Mouse (Mus musculus): ENCODE measurements around the gene Elane. TPM values are rescaled to one million over a fixed set of nuclear protein-coding genes. Genes with fewer than 3 reads are reported as not detected.

Elane gene
- total RNA-seq (2023), result 409 and 433 TPM in 2 replicates

DNA sequence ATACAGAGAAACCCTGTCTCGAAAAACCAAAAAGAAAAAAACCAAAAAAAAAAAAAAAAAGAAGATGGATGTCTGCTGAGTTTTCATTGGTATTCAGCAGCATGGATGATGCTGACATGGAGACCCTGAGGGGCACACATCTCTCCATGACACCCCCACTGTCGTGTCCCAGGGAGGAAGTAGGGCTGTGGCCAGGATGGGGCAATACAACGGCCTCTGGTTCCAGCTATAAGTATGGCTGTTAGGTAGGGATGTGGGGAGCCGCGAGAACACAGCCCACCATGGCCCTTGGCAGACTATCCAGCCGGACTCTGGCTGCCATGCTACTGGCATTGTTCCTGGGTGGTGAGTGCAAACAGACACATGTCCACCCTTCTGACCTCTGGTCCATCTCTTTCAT lies at the start of gene Elane:
TSS of gene Elane (plus strand) at position 194 of the 400 bp plus-strand sequence.

DNA sequence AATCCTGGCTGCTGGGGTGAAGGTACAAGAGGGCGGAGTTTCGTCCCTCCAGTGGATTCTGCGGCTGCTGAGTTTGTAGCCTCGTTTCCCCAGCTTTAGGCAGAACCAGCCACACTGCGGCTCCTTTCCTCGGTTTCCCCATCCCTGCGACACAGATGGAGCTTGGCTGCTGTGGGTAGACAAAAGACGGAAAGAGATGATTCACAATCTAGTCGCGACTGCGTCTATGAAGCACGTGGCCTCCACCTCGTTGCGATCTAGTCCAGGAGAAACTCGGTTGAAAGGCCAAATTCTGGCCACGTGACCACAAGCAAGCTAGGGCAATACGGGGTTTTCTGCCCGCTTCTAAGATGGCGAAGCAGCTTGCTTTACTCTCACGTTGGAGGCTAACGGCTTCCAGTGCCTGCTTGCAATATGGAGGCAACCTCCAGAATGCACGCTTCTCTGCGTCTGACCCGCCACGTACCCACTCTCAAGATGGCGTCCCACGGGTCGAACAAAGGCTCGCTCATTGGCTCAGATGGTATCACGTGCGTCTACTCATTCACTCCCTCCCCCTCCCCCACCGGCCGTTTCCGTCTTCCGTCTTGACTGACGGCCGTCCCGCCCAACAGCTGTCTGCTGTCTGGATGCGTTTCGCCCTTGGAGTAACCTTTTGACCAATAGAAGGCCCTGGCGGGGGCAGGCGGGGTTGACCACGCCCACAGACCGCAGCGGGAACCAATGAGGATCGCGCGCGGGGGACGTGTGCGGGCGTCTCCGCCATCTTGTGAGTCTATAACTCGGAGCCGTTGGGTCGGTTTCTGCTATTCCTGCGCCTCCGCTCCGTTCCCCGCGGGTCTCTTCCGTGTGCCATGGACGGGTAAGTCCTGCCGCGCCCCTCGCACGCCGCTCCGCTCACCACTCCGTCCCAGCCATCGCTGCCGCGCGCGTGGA lies 31.9 kb upstream of the Elane start, which contains the start of gene Ptbp1:
TSS of gene Ptbp1 (plus strand) at position 568 of the 936 bp plus-strand sequence.

DNA sequence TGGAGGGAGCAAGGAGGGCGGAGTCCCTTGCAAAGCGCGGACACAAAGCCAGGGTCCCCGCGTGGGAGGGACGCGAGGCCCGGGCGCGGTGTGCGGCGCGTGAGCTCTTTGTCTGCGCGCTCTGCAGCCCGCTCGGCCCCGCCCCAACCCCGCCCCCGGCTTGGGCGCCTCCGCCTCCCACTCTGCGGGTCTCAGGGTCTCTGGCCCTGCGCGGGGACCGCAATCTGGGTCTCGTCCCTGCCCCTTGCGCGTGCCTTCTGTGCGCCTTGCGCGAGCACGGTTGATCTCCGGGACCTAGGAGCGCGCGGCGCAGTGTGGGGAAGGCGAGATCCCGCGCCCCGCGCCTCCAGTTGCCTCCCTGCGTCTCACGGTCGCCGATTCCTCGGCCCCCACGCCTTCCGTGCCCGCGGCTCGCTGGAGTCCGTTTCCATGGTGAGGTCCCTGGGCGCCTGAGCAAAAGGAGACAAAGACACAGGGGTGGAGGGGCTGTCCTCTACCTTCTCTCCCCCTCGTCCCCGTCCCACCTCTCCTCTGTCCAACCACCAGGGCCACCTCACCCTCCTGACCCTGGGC lies 11.7 kb upstream of the Elane start, which contains the start of the genes Prtn3 and Plppr3:
TSS of gene Prtn3 (plus strand) at position 187 of the 573 bp plus-strand sequence.
TSS of gene Plppr3 (minus strand) at position 345 of the 573 bp plus-strand sequence.

DNA sequence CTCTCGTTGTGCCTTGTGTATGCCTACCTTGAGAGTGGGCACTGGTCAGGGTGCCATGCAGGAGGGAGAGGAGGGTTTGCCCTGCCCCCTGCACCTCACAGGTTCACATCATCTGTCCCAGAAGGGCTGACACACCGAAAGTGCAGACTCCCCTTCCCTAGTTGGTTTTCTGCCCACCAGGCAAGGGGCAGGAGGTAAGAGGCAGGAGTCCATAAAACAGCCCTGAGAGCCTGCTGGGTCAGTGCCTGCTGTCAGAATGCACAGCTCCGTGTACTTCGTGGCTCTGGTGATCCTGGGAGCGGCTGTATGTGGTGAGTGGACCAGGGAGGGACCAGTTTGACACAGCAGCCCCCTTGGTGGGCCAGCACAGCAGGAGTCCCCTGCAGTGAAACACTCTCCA lies 4.6 kb downstream of the Elane start, which contains the start of gene Cfd:
TSS of gene Cfd (plus strand) at position 184 of the 400 bp plus-strand sequence.

DNA sequence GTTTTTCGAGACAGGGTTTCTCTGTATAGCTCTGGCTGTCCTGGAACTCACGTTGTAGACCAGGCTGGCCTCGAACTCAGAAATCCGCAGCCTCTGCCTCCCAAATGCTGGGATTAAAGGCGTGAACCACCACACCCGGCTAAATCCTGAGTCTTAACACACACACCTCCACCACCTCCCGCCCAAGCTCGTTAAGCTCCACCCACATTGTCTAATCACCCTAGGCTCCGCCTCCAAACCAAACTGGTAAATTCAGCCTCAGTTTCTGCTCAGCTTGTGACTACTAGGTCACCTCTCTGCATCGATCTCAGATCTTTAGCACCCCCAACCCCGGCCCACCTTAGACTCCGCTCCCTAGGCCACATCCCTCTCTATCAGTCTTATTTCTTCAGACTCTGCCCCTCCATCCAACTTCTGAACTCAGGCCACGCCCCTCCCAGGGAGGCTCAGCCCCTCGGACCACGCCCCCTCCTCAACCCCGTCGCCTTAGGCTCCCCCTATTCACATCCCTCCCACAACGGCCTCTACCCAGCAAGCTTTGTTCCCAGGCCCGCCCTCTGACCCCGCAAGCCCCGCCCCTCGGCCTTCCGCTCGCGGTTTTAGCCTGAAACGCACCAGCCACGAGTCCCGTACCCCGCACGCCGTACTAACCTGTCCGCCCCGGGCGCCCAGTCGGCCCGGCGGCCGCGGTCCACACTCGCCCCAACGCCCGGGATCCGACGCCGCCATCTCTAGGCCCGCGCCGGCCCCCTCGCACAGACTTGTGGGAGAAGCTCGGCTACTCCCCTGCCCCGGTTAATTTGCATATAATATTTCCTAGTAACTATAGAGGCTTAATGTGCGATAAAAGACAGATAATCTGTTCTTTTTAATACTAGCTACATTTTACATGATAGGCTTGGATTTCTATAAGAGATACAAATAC lies 22.4 kb downstream of the Elane start, which contains the start of gene Med16:
TSS of gene Med16 (minus strand) at position 757 of the 925 bp plus-strand sequence.

DNA sequence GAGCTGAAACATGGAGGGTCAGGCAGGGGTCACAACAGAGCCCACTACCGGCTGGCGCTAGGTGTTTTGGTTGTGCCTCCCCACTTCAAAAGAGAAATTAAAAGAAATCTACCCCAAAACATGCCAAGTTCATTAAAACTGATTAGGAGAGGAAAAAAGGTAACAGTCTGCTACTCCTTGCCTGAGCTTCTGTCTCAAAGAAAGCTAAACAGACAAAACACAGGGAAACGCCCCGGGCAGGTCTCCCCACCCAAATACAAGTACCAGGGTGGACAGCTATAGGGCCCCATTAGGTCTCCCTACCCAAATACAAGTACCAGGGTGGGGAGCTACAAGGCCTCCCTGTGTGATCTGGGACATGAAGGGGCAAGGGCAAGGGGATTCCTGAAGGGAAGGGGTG lies 24.5 kb downstream of the Elane start, which contains the start of gene Gm26602:
TSS of gene Gm26602 (plus strand) at position 301 of the 400 bp plus-strand sequence.

DNA sequence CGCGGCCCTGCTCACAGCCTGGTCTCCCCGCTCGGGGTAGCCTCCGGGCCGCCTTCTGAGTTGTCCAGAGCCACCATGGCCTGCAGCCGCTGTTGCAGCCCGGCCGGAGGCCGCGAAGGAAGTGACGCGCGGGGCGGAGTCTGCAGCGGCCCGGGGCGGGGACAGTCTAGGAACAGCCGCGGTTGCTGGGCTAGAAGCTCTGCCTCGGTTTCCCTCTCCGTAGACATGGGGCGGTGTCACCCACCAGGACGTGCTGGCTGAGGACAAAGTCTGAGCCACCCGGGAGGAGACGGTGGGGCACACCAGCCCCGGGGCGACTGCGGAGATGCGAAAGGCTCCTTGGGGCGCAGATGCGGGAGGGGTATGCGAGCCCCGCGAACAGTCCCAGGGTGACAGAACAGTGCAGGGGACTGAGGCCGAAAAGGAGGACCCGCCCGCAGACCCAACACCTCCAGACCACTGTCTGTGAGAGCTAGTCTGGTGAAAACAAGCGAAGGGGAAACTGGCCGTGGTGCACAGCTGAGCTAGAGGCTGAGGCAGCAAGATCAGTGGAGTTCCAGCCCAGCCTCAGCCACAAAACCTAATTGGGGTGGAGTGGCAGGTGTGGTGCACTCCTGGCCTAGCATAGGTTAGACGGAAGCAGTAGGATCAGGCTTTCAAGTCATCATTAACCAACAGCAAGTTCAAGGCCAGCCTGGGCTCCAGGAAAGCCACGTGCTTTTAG lies 30.9 kb downstream of the Elane start, which contains the start of gene Kiss1r:
TSS of gene Kiss1r (plus strand) at position 164 of the 724 bp plus-strand sequence.

DNA sequence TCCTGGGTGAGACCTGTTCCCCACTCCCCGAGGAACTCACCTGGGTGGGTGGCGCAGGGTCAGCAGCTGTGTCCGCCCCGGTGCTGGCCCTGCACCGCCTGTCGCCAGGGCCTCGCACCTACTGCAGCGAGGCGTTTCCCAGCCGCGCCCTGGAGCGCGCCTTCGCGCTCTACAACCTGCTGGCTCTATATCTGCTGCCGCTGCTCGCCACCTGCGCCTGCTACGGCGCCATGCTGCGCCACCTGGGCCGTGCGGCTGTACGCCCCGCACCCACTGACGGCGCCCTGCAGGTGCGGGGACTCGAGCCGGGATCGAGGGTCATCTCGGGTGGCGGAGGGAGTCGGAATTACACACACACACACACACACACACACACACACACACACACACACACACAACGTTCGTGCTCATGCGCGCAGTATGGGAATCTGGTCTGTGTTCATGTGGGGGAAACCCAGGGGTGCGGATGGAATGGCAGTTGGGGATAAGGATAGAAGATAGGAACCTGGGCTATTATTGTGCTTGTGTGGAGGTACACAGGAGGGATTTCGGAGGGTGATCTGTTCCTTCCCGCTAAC lies 35.0 kb downstream of the Elane start, which contains the start of gene R3hdm4:
TSS of gene R3hdm4 (minus strand) at position 251 of the 578 bp plus-strand sequence.

DNA sequence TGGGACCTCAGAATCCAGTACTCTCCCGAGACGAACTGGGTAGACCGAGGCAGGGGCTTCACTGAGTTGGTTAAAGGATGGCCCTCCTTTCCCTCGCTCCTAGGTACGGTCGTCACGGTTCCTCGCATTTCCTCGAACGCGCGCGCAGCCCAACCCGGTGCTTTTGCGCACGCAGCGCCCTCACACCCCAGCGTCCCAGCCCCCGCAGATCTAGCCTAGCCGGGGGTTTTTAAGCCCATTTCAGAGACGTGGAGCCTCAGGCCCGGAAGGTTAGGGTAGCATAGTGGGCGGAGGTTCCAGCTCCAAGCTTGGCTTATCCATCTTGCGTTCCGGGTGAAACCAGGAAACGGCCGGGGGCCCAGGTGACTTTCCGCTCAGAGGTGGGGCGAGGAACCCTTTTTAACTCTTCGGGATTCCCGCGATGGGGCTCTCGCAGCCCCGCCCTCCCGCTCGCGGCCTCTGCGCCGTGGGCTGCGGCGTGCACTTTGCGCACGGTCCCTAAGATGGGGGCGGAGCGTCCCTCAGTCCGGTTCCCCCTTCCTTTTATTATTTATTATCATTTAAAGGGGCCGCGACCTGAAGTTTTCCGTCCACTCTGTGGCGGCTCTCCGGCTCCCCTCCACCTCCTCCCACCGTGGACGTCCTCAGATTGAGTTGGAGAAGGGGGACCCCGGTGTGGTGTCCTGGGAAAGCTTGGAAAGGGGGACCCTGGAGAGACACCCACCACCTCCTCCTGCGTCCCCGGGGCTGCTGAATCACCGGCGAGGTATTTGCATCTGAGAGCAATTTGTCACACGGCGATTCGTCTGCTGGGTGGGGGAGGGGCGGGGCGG lies 40.7 kb downstream of the Elane start, which contains the start of gene Arid3a:
TSS of gene Arid3a (plus strand) at position 553 of the 833 bp plus-strand sequence.

Other genes starting within 250 kb of the Elane start
- not detected in 2 replicates for gene Shc2, start 248.3 kb upstream of the Elane start, total RNA-seq (2023)
- not detected in 2 replicates for gene Odf3l2, start 240.5 kb upstream of the Elane start, total RNA-seq (2023)
- gene Madcam1, start 221.7 kb upstream of the Elane start, total RNA-seq (2023), result not detected in 2 replicates
- gene Tpgs1, start 216.9 kb upstream of the Elane start, total RNA-seq (2023), result 16.1 and 19.4 TPM in 2 replicates
- 62.7 and 69.8 TPM in 2 replicates for gene Cdc34, start 204.1 kb upstream of the Elane start, total RNA-seq (2023)
- gene Gzmm, start 197.2 kb upstream of the Elane start, total RNA-seq (2023), result 1.6 and 2.3 TPM in 2 replicates
- 78.7 and 95.6 TPM in 2 replicates for gene Bsg, start 181.8 kb upstream of the Elane start, total RNA-seq (2023)
- not detected in 2 replicates for gene Hcn2, start 169.6 kb upstream of the Elane start, total RNA-seq (2023)
- 10.1 and 11.3 TPM in 2 replicates for gene Polrmt, start 139.7 kb upstream of the Elane start, total RNA-seq (2023)
- gene Fgf22, start 131.2 kb upstream of the Elane start, total RNA-seq (2023), result not detected in 2 replicates
- gene Rnf126, start 119.3 kb upstream of the Elane start, total RNA-seq (2023), result 18.7 and 24.0 TPM in 2 replicates
- gene Fstl3, start 109.0 kb upstream of the Elane start, total RNA-seq (2023), result 3.4 and 5.5 TPM in 2 replicates
- gene Prss57, start 95.3 kb upstream of the Elane start, total RNA-seq (2023), result 15.8 and 16.6 TPM in 2 replicates
- gene Palm, start 92.7 kb upstream of the Elane start, total RNA-seq (2023), result 104 and 146 TPM in 2 replicates
- gene Misp, start 65.3 kb upstream of the Elane start, total RNA-seq (2023), result 0.60 and 1.1 TPM in 2 replicates
- 224 and 230 TPM in 2 replicates for gene Ptbp1, start 31.8 kb upstream of the Elane start, total RNA-seq (2023)
- 374 and 461 TPM in 2 replicates for gene Prtn3, start 11.8 kb upstream of the Elane start, total RNA-seq (2023)
- 21.5 and 22.3 TPM in 2 replicates for gene Plppr3, start 11.6 kb upstream of the Elane start, total RNA-seq (2023)
- gene Cfd, start 4.6 kb downstream of the Elane start, total RNA-seq (2023), result not detected in 2 replicates
- gene Med16, start 22.7 kb downstream of the Elane start, total RNA-seq (2023), result 38.8 and 45.7 TPM in 2 replicates
- not detected in 2 replicates for gene Gm26602, start 24.6 kb downstream of the Elane start, total RNA-seq (2023)
- gene Kiss1r, start 30.7 kb downstream of the Elane start, total RNA-seq (2023), result 5.0 and 5.7 TPM in 2 replicates
- 563 and 732 TPM in 2 replicates for gene R3hdm4, start 35.0 kb downstream of the Elane start, total RNA-seq (2023)
- gene Arid3a, start 40.8 kb downstream of the Elane start, total RNA-seq (2023), result 203 and 226 TPM in 2 replicates
- gene Wdr18, start 73.9 kb downstream of the Elane start, total RNA-seq (2023), result 13.5 and 19.5 TPM in 2 replicates
- gene Grin3b, start 84.5 kb downstream of the Elane start, total RNA-seq (2023), result 0.16 and 0.19 TPM in 2 replicates
- 65.1 and 75.1 TPM in 2 replicates for gene Tmem259, start 98.1 kb downstream of the Elane start, total RNA-seq (2023)
- gene Cnn2, start 102.3 kb downstream of the Elane start, total RNA-seq (2023), result 381 and 568 TPM in 2 replicates
- 105 and 153 TPM in 2 replicates for gene Abca7, start 110.2 kb downstream of the Elane start, total RNA-seq (2023)
- 445 and 546 TPM in 2 replicates for gene Arhgap45, start 130.4 kb downstream of the Elane start, total RNA-seq (2023)
- gene Polr2e, start 153.5 kb downstream of the Elane start, total RNA-seq (2023), result 31.6 and 36.0 TPM in 2 replicates
- 228 and 229 TPM in 2 replicates for gene Gpx4, start 160.9 kb downstream of the Elane start, total RNA-seq (2023)
- gene Sbno2, start 219.3 kb downstream of the Elane start, total RNA-seq (2023), result 164 and 210 TPM in 2 replicates
- gene Stk11, start 229.6 kb downstream of the Elane start, total RNA-seq (2023), result 193 and 249 TPM in 2 replicates